Mouse (Mus musculus) c-Kit-positive CD71-negative TER-119-negative erythroid progenitor cells, embryonic 14.5 days (primary cell): Measurements from ENCODE around the gene Rsph10b.

Experiments
- DNase-seq: peaks from one replicate; pipeline ENCODE4 v3.0.0-alpha.2; 2013; ENCODE audit warnings: low read depth

The Rsph10b gene

GRCm38 (mm10) chr5:143936156-143936555, 3.3 kb downstream of the Rsph10b start:
- DNase-seq, result no peak

GRCm38 (mm10) chr5:143941588-143941987, 8.8 kb downstream of the Rsph10b start:
- DNase-seq, result no peak

GRCm38 (mm10) chr5:143943231-143944125, 10.6 kb downstream of the Rsph10b start:
- DNase-seq, result no peak

GRCm38 (mm10) chr5:143948361-143948760, 15.5 kb downstream of the Rsph10b start:
- no peak for DNase-seq

GRCm38 (mm10) chr5:143950016-143950415, 17.2 kb downstream of the Rsph10b start:
- no peak for DNase-seq

GRCm38 (mm10) chr5:143957101-143957500, 24.3 kb downstream of the Rsph10b start:
- DNase-seq, result no peak

GRCm38 (mm10) chr5:143959551-143959950, 26.7 kb downstream of the Rsph10b start:
- DNase-seq, result no peak

GRCm38 (mm10) chr5:143961176-143961575, 28.3 kb downstream of the Rsph10b start:
- no peak for DNase-seq

GRCm38 (mm10) chr5:143965586-143966345, 32.9 kb downstream of the Rsph10b start:
- DNase-seq, result no peak

- DNase-seq, result no peak
These were observed 33.8 kb downstream of the Rsph10b start for GRCm38 (mm10) chr5:143966671-143967070.

- DNase-seq, result no peak
These were observed 39.8 kb downstream of the Rsph10b start for GRCm38 (mm10) chr5:143972628-143973027.

- DNase-seq, result peak; percentile 45
These were observed 42.2 kb downstream of the Rsph10b start for GRCm38 (mm10) chr5:143974931-143975630.

GRCm38 (mm10) chr5:143975631-143975933, 42.7 kb downstream of the Rsph10b start:
- no peak for DNase-seq

- DNase-seq, result no peak
These were observed 43.4 kb downstream of the Rsph10b start for GRCm38 (mm10) chr5:143976232-143976631.

- DNase-seq, result no peak
These were observed 44.0 kb downstream of the Rsph10b start for GRCm38 (mm10) chr5:143976726-143977431.

GRCm38 (mm10) chr5:143980858-143981257, 48.0 kb downstream of the Rsph10b start:
- DNase-seq, result no peak

GRCm38 (mm10) chr5:143982361-143982760, 49.5 kb downstream of the Rsph10b start:
- no peak for DNase-seq

GRCm38 (mm10) chr5:143985381-143985780, 52.5 kb downstream of the Rsph10b start:
- DNase-seq, result no peak

GRCm38 (mm10) chr5:143987596-143987995, 54.8 kb downstream of the Rsph10b start:
- no peak for DNase-seq

GRCm38 (mm10) chr5:143989046-143989445, 56.2 kb downstream of the Rsph10b start:
- DNase-seq, result no peak

GRCm38 (mm10) chr5:143990086-143990485, 57.3 kb downstream of the Rsph10b start:
- DNase-seq, result no peak

GRCm38 (mm10) chr5:143992661-143993060, 59.8 kb downstream of the Rsph10b start:
- DNase-seq, result no peak
